Mouse (Mus musculus): ENCODE data around the gene Dolk.

Gene Dolk

GRCm38 (mm10) chr2:30269241-30269990 is 16.7 kb downstream of the Dolk start:
- intact Hi-C loops (cut with DNase I), result no loop called here

GRCm38 (mm10) chr2:30268371-30268770 is 17.8 kb downstream of the Dolk start:
- intact Hi-C loops (cut with DNase I), result no loop called here

- intact Hi-C loops (cut with DNase I), result no loop called here
These were observed 18.7 kb downstream of the Dolk start for GRCm38 (mm10) chr2:30267466-30267865.

- intact Hi-C loops (cut with DNase I), result no loop called here
These were observed 19.7 kb downstream of the Dolk start for GRCm38 (mm10) chr2:30266392-30266941.

GRCm38 (mm10) chr2:30265767-30266253 is 20.3 kb downstream of the Dolk start, which contains the start of gene Phyhd1:
Gene Phyhd1 (plus strand): TSS chr2:30266203.
- intact Hi-C loops (cut with DNase I), result no loop called here

- intact Hi-C loops (cut with DNase I), result no loop called here
These were observed 21.2 kb downstream of the Dolk start for GRCm38 (mm10) chr2:30264671-30265519.

- intact Hi-C loops (cut with DNase I), result no loop called here
These were observed 22.3 kb downstream of the Dolk start for GRCm38 (mm10) chr2:30263811-30264210.

- intact Hi-C loops (cut with DNase I), result no loop called here
These were observed 23.2 kb downstream of the Dolk start for GRCm38 (mm10) chr2:30262840-30263441.

GRCm38 (mm10) chr2:30261921-30262839 is 24.0 kb downstream of the Dolk start:
- intact Hi-C loops (cut with DNase I), result no loop called here

GRCm38 (mm10) chr2:30261064-30261736 is 24.9 kb downstream of the Dolk start:
- intact Hi-C loops (cut with DNase I), result no loop called here

GRCm38 (mm10) chr2:30259131-30260064 is 26.7 kb downstream of the Dolk start:
- intact Hi-C loops (cut with DNase I), result no loop called here

GRCm38 (mm10) chr2:30258600-30258999 is 27.5 kb downstream of the Dolk start:
- intact Hi-C loops (cut with DNase I), result no loop called here

GRCm38 (mm10) chr2:30257699-30258460 is 28.3 kb downstream of the Dolk start:
- intact Hi-C loops (cut with DNase I), result no loop called here

GRCm38 (mm10) chr2:30256616-30257350 is 29.4 kb downstream of the Dolk start:
- intact Hi-C loops (cut with DNase I), result no loop called here

GRCm38 (mm10) chr2:30255631-30256395 is 30.3 kb downstream of the Dolk start:
- intact Hi-C loops (cut with DNase I), result no loop called here

GRCm38 (mm10) chr2:30253809-30254208 is 32.3 kb downstream of the Dolk start:
- intact Hi-C loops (cut with DNase I), result no loop called here

All from adrenal gland (tissue).